In genomic region chr17:5503981-5504760, GRCm38 (mm10) we compare ENCODE assay signal across 21 mouse cellular contexts. TPM values are rescaled to one million over a fixed set of nuclear protein-coding genes. Genes with fewer than 3 reads are reported as not detected.
DNase-seq lines count a peak whose midpoint lies in the region; ATAC-seq and TF ChIP-seq lines count a peak whose summit lies in the region.
"Had no signal": no experiment of that assay in that cellular context is flagged by ENCODE, and none has a peak within 500 bp of the region (broad histone marks: within the 10 kb centered on the region; RNA-seq: fewer than 3 reads in every experiment).

No protein-coding gene starts in this region.

- ATAC-seq in liver, embryonic 14.5 days (ENCODE audit: insufficient read depth), result peak; percentile 8; the same call in 1 of the 2 replicates
- no peak for ATAC-seq in heart, embryonic 11.5 days (replicated peaks; ENCODE audit: insufficient number of reproducible peaks, low FRiP score, low TSS enrichment)
- ATAC-seq: activated CD4-positive, CD25-positive, alpha-beta regulatory T cell, adult 4 months; forebrain, embryonic 16.5 days; hindbrain, embryonic 16.5 days; inflammation-experienced regulatory T-cells, adult 6 months; Patski had no signal

- no peak for TF ChIP-seq CTCF in MEL (IDR thresholded peaks at IDR 0.05 in 2 of 3, conservative IDR thresholded peaks at IDR 0.05 in 1 of 3; ENCODE audit: control insufficient read depth in 1 of 3, insufficient read depth in 1 of 3, low read depth in 2 of 3, low read length in 3 of 3, poor library complexity in 1 of 3, severe bottlenecking in 1 of 3)
- no peak for TF ChIP-seq CTCF in liver, embryonic 14.5 days (IDR thresholded peaks at IDR 0.05; ENCODE audit: low read depth)

- WGBS in liver, embryonic 14.5 days (ENCODE audit: insufficient replicate concordance), result 38% methylated on average over 8 of the region's 8 CpGs
- WGBS in heart, embryonic 11.5 days (ENCODE audit: insufficient replicate concordance), result 69% methylated on average over 8 of the region's 8 CpGs

- peak overlapping the region; percentile 81 for H3K4me2 ChIP-seq in liver, embryonic 14.5 days (ENCODE audit: low read depth)
- peak overlapping the region; percentile 12 for H3K4me2 ChIP-seq in myocyte (ENCODE audit: low read depth)
- H3K4me2 ChIP-seq in heart, embryonic 11.5 days, result no peak overlapping the region
- H3K4me2 ChIP-seq: embryonic facial prominence, embryonic 15.5 days; forebrain, embryonic 12.5 days; hindbrain, embryonic 12.5 days had no signal

- no peak for TF ChIP-seq RAD21 in MEL (IDR thresholded peaks at IDR 0.05; ENCODE audit: low read depth, low read length)

- TF ChIP-seq POLR2A in MEL (IDR thresholded peaks at IDR 0.05; ENCODE audit: control insufficient read depth in 1 of 2, insufficient read depth in 1 of 2, low read depth in 1 of 2, low read length in 2 of 2, poor library complexity in 1 of 2) (no peak), myocyte (IDR thresholded peaks at IDR 0.05; ENCODE audit: insufficient read length, low read depth) (no peak)

- peak overlapping the region; percentile 90 for H3K27ac ChIP-seq in MEL (ENCODE audit: control insufficient read depth, low read depth, low read length)
- peak overlapping the region; percentile 90 for H3K27ac ChIP-seq in liver, embryonic 14.5 days
- no peak overlapping the region for H3K27ac ChIP-seq in heart, embryonic 11.5 days (ENCODE audit: low read depth, low read length)
- H3K27ac ChIP-seq: embryonic facial prominence, embryonic 15.5 days; forebrain, embryonic 12.5 days; hindbrain, embryonic 12.5 days had no signal

- peak in 1 of 2 experiments; percentile 27; a peak in 2 of 4 replicates for TF ChIP-seq EP300 in MEL (IDR thresholded peaks at IDR 0.05; ENCODE audit: low read depth in 1 of 2, low read length in 2 of 2)
- TF ChIP-seq EP300 in liver, embryonic 14.5 days (IDR thresholded peaks at IDR 0.05; ENCODE audit: low read depth), result no peak

- no peaks in the 10 kb centered on the region for H3K9me3 ChIP-seq in MEL (replicated peaks; ENCODE audit: insufficient read depth, low read length)
- H3K9me3 ChIP-seq in liver, embryonic 14.5 days (ENCODE audit: control insufficient read depth, low read length), result no peaks in the 10 kb centered on the region
- no peaks in the 10 kb centered on the region for H3K9me3 ChIP-seq in heart, embryonic 11.5 days (replicated peaks; ENCODE audit: control insufficient read depth, low read length)
- H3K9me3 ChIP-seq: embryonic facial prominence, embryonic 15.5 days; forebrain, embryonic 12.5 days; hindbrain, embryonic 12.5 days had no signal

- H3ac ChIP-seq in myocyte (ENCODE audit: control insufficient read depth, insufficient read length), result no peak overlapping the region

- peak overlapping the region; percentile 42 for H3K9ac ChIP-seq in MEL (ENCODE audit: control insufficient read depth, low read depth, low read length, poor library complexity, severe bottlenecking)
- H3K9ac ChIP-seq in liver, embryonic 14.5 days (replicated peaks), result peak overlapping the region; percentile 48
- no peak overlapping the region for H3K9ac ChIP-seq in heart, embryonic 11.5 days (ENCODE audit: low read depth, low read length)
- H3K9ac ChIP-seq: embryonic facial prominence, embryonic 15.5 days; forebrain, embryonic 12.5 days; hindbrain, embryonic 12.5 days had no signal

- peaks cover 24 to 33% of the 10 kb centered on the region in 2 experiments for H3K4me1 ChIP-seq in MEL (ENCODE audit: control insufficient read depth in 1 of 2, insufficient read depth in 2 of 2, low read length in 2 of 2)
- H3K4me1 ChIP-seq in liver, embryonic 14.5 days (replicated peaks; ENCODE audit: control insufficient read depth in 2 of 2, insufficient read depth in 2 of 2, low read length in 1 of 2), result peaks cover 55 to 61% of the 10 kb centered on the region in 2 experiments
- peaks cover 23% of the 10 kb centered on the region for H3K4me1 ChIP-seq in heart, embryonic 11.5 days (ENCODE audit: control insufficient read depth, insufficient read depth, low read length)

- DNase-seq in MEL (ENCODE audit: low read depth, low spot score) (peak; percentile 86), MEL-GATA-1-ER (ENCODE audit: extremely low read depth, low read depth) (peak; percentile 82)
- DNase-seq in liver, embryonic 14.5 days (ENCODE audit: low read depth in 3 of 3, low spot score in 3 of 3), result no peak
- no peak for DNase-seq in embryo, embryonic 9.5 days (ENCODE audit: extremely low spot score)
- DNase-seq: adrenal gland, postnatal 14 days; cerebellum, adult 18-20 months; cerebellum, adult 9-11 months; cerebellum, postnatal 36 days; gastrocnemius, postnatal 14 days; heart, postnatal 10 days; heart, postnatal 4 days had no signal

- H3K27me3 ChIP-seq in MEL (ENCODE audit: control insufficient read depth in 1 of 2, insufficient read depth in 2 of 2, low read length in 2 of 2), result no peaks in the 10 kb centered on the region
- no peaks in the 10 kb centered on the region for H3K27me3 ChIP-seq in liver, embryonic 14.5 days (ENCODE audit: control insufficient read depth, insufficient read depth, low read length)
- H3K27me3 ChIP-seq in myocyte (ENCODE audit: control insufficient read depth, insufficient read depth, insufficient read length), result peaks cover 36% of the 10 kb centered on the region
- no peaks in the 10 kb centered on the region for H3K27me3 ChIP-seq in heart, embryonic 11.5 days (ENCODE audit: control insufficient read depth, insufficient read depth, low read length)
- H3K27me3 ChIP-seq: embryonic facial prominence, embryonic 15.5 days; forebrain, embryonic 12.5 days; hindbrain, embryonic 12.5 days; Patski had no signal

- H3K79me2 ChIP-seq in MEL (ENCODE audit: control insufficient read depth, insufficient read depth, low read length, poor library complexity) (peaks cover 15% of the 10 kb centered on the region), myocyte (ENCODE audit: control insufficient read depth, insufficient read depth) (no peaks in the 10 kb centered on the region)

- H3K4me3 ChIP-seq in MEL (ENCODE audit: control insufficient read depth in 1 of 2, insufficient read depth in 1 of 2, low read depth in 2 of 2, low read length in 2 of 2) (peak overlapping the region; percentile 37 to 38), myocyte (no peak overlapping the region)
- H3K4me3 ChIP-seq in liver, embryonic 14.5 days (ENCODE audit: insufficient read depth in 1 of 2, low read depth in 2 of 2, low read length in 2 of 2), result peak overlapping the region in 1 of 2 experiments; percentile 25; a peak in 2 of 4 replicates
- H3K4me3 ChIP-seq in heart, embryonic 11.5 days (ENCODE audit: low read depth, low read length), result no peak overlapping the region
- H3K4me3 ChIP-seq: embryonic facial prominence, embryonic 15.5 days; forebrain, embryonic 12.5 days; hindbrain, embryonic 12.5 days had no signal

- H3K36me3 ChIP-seq in MEL (ENCODE audit: control insufficient read depth in 1 of 2, insufficient read depth in 2 of 2, low read length in 2 of 2) (peaks cover 0 to 38% of the 10 kb centered on the region in 2 experiments; a peak in 2 of 4 replicates), myocyte (ENCODE audit: control insufficient read depth, insufficient read depth) (no peaks in the 10 kb centered on the region)
- H3K36me3 ChIP-seq in liver, embryonic 14.5 days (replicated peaks; ENCODE audit: control insufficient read depth, insufficient read depth, low read depth), result peaks cover 2% of the 10 kb centered on the region; the same call in 1 of the 2 replicates
- no peaks in the 10 kb centered on the region for H3K36me3 ChIP-seq in heart, embryonic 11.5 days (ENCODE audit: control insufficient read depth, insufficient read depth, low read length)
- H3K36me3 ChIP-seq: embryonic facial prominence, embryonic 15.5 days; forebrain, embryonic 12.5 days; hindbrain, embryonic 12.5 days had no signal

TF ChIP-seq in MEL, 35 proteins besides CTCF, POLR2A, EP300 and RAD21 (continues in another document):
- TF ChIP-seq HCFC1 (IDR thresholded peaks at IDR 0.05; ENCODE audit: low read depth, low read length) (0 out of 2 replicates have a peak, but pooled peaks have one; percentile 34), BHLHE40 (IDR thresholded peaks at IDR 0.05; ENCODE audit: borderline replicate concordance, low read depth, low read length) (no peak), MXI1 (IDR thresholded peaks at IDR 0.05; ENCODE audit: low read depth, low read length) (0 out of 2 replicates have a peak, but pooled peaks have one; percentile 12), ZC3H11A (IDR thresholded peaks at IDR 0.05; ENCODE audit: low read depth, low read length) (no peak), USF2 (IDR thresholded peaks at IDR 0.05; ENCODE audit: borderline replicate concordance in 1 of 2, insufficient read depth in 1 of 2, low read depth in 1 of 2, low read length in 2 of 2) (no peak), CHD2 (IDR thresholded peaks at IDR 0.05; ENCODE audit: low read length) (no peak), ZNF384 (IDR thresholded peaks at IDR 0.05; ENCODE audit: low read depth, low read length) (no peak), MAX (IDR thresholded peaks at IDR 0.05; ENCODE audit: low read length) (no peak; the same call in 1 of the 2 replicates), TAL1 (IDR thresholded peaks at IDR 0.05; ENCODE audit: low read length) (peak; percentile 2; the same call in 1 of the 2 replicates)

TF ChIP-seq in myocyte, 11 proteins besides CTCF, POLR2A, EP300 and RAD21 (continues in another document):
- no peak for TF ChIP-seq USF1 (IDR thresholded peaks at IDR 0.05; ENCODE audit: low read depth)
- TF ChIP-seq POLR2AphosphoS2 (IDR thresholded peaks at IDR 0.05; ENCODE audit: insufficient read length, low read depth), result no peak
- TF ChIP-seq TCF3 (IDR thresholded peaks at IDR 0.05; ENCODE audit: insufficient read length, low read depth), result no peak
- no peak for TF ChIP-seq REST (IDR thresholded peaks at IDR 0.05; ENCODE audit: insufficient read depth, insufficient read length)
- no peak for TF ChIP-seq SRF (IDR thresholded peaks at IDR 0.05; ENCODE audit: control insufficient read depth, insufficient read length, low read depth)
- TF ChIP-seq CEBPB (IDR thresholded peaks at IDR 0.05; ENCODE audit: insufficient read depth, poor library complexity, severe bottlenecking), result no peak
- no peak for TF ChIP-seq MAX (IDR thresholded peaks at IDR 0.05; ENCODE audit: low read depth)
- TF ChIP-seq MYOG (IDR thresholded peaks at IDR 0.05; ENCODE audit: control insufficient read depth in 1 of 3, insufficient read depth in 1 of 3, insufficient read length in 2 of 3, low read depth in 2 of 3), result no peak
- no peak for TF ChIP-seq TCF12 (IDR thresholded peaks at IDR 0.05; ENCODE audit: insufficient read depth, poor library complexity, severe bottlenecking)
- no peak for TF ChIP-seq E2F4 (IDR thresholded peaks at IDR 0.05; ENCODE audit: insufficient read depth)

RNA-seq across cellular contexts. Expression of gene Zdhhc14, which starts 11.8 kb away (rescaled TPM):
- total RNA-seq in MEL (2012; rRNA removed), result 3.0 and 3.4 TPM in 2 replicates
- polyA plus RNA-seq in MEL (2012; ENCODE audit: insufficient read depth in 1 of 2, insufficient read length in 2 of 2, low read depth in 1 of 2, low replicate concordance in 2 of 2, missing spikeins in 1 of 2), result 1 to 10 TPM in 1 of 2 experiments, not detected in 1; 4.9 TPM
- polyA plus RNA-seq in liver, embryonic 14.5 days (2012; rRNA removed), result 2.2 and 2.6 TPM in 2 replicates
- polyA plus RNA-seq in liver, embryonic 14.5 days (2014; fragmentation: Nextera tagmentation; extraction: Ambion mirVana), result 4.7 and 5.8 TPM in 2 replicates
- 0.86 TPM for polyA plus RNA-seq in myocyte (2012; fragmentation: generic; extraction: Trizol)
- polyA plus RNA-seq in heart, embryonic 11.5 days (2014; fragmentation: Nextera tagmentation; extraction: Ambion mirVana), result 1.6 and 1.8 TPM in 2 replicates

Comparison
In these comparisons a context has a peak if more than half of its experiments do, and no peak if none do; other contexts are left out.
1. DNase-seq: peak in MEL (single experiment) and MEL-GATA-1-ER (single experiment); none in liver, embryonic 14.5 days (0 of 3) and embryo, embryonic 9.5 days (single experiment).
2. H3K4me3 ChIP-seq: peak in MEL (2 of 2); none in myocyte (single experiment) and heart, embryonic 11.5 days (single experiment).